Mouse (Mus musculus): ENCODE data around the gene Tcf7l1.

Tcf7l1 gene

GRCm38 (mm10) chr6:72623661-72624402, 165.2 kb downstream of the Tcf7l1 start:
- in situ Hi-C loops (cut with MboI; ENCODE audit: low pct_unique_long_range_greater_than_20kb in 1 of 2, low sequenced_read_pairs in 2 of 2, unreplicated experiment in 1 of 2) = loop anchor here in 1 of 2 experiments (10.0 kb wide), 1 partner anchor 161 kb away; the partner anchor contains the start of gene Tcf7l1

GRCm38 (mm10) chr6:72622917-72623316, 166.1 kb downstream of the Tcf7l1 start:
- in situ Hi-C loops (cut with MboI; ENCODE audit: low pct_unique_long_range_greater_than_20kb in 1 of 2, low sequenced_read_pairs in 2 of 2, unreplicated experiment in 1 of 2) = loop anchor here in 1 of 2 experiments (10.0 kb wide), 1 partner anchor 162 kb away; the partner anchor contains the start of gene Tcf7l1

GRCm38 (mm10) chr6:72620920-72621319, 168.1 kb downstream of the Tcf7l1 start:
- in situ Hi-C loops (cut with MboI; ENCODE audit: low pct_unique_long_range_greater_than_20kb in 1 of 2, low sequenced_read_pairs in 2 of 2, unreplicated experiment in 1 of 2) = loop anchor here in 1 of 2 experiments (10.0 kb wide), 1 partner anchor 164 kb away; the partner anchor contains the start of gene Tcf7l1

- in situ Hi-C loops (cut with MboI; ENCODE audit: low pct_unique_long_range_greater_than_20kb in 1 of 2, low sequenced_read_pairs in 2 of 2, unreplicated experiment in 1 of 2) = loop anchor here in 1 of 2 experiments (10.0 kb wide), 1 partner anchor 165 kb away; the partner anchor contains the start of gene Tcf7l1
Measured at GRCm38 (mm10) chr6:72619734-72620532, 169.1 kb downstream of the Tcf7l1 start.

- in situ Hi-C loops (cut with MboI; ENCODE audit: low pct_unique_long_range_greater_than_20kb in 1 of 2, low sequenced_read_pairs in 2 of 2, unreplicated experiment in 1 of 2) = no loop called here
Measured at GRCm38 (mm10) chr6:72616643-72617288, 172.3 kb downstream of the Tcf7l1 start, which contains the start of gene Tgoln1. Tgoln1 (minus strand) TSS chr6:72617000.

- in situ Hi-C loops (cut with MboI; ENCODE audit: low pct_unique_long_range_greater_than_20kb in 1 of 2, low sequenced_read_pairs in 2 of 2, unreplicated experiment in 1 of 2) = no loop called here
Measured at GRCm38 (mm10) chr6:72615561-72616375, 173.3 kb downstream of the Tcf7l1 start.

- in situ Hi-C loops (cut with MboI; ENCODE audit: low pct_unique_long_range_greater_than_20kb in 1 of 2, low sequenced_read_pairs in 2 of 2, unreplicated experiment in 1 of 2) = no loop called here
Measured at GRCm38 (mm10) chr6:72615151-72615550, 173.9 kb downstream of the Tcf7l1 start.

- in situ Hi-C loops (cut with MboI; ENCODE audit: low pct_unique_long_range_greater_than_20kb in 1 of 2, low sequenced_read_pairs in 2 of 2, unreplicated experiment in 1 of 2) = no loop called here
Measured at GRCm38 (mm10) chr6:72610261-72610660, 178.8 kb downstream of the Tcf7l1 start.

- in situ Hi-C loops (cut with MboI; ENCODE audit: low pct_unique_long_range_greater_than_20kb in 1 of 2, low sequenced_read_pairs in 2 of 2, unreplicated experiment in 1 of 2) = no loop called here
Measured at GRCm38 (mm10) chr6:72608662-72609184, 180.3 kb downstream of the Tcf7l1 start.

GRCm38 (mm10) chr6:72607676-72608075, 181.4 kb downstream of the Tcf7l1 start:
- in situ Hi-C loops (cut with MboI; ENCODE audit: low pct_unique_long_range_greater_than_20kb in 1 of 2, low sequenced_read_pairs in 2 of 2, unreplicated experiment in 1 of 2) = no loop called here

GRCm38 (mm10) chr6:72607060-72607459, 182.0 kb downstream of the Tcf7l1 start:
- in situ Hi-C loops (cut with MboI; ENCODE audit: low pct_unique_long_range_greater_than_20kb in 1 of 2, low sequenced_read_pairs in 2 of 2, unreplicated experiment in 1 of 2) = no loop called here

- in situ Hi-C loops (cut with MboI; ENCODE audit: low pct_unique_long_range_greater_than_20kb in 1 of 2, low sequenced_read_pairs in 2 of 2, unreplicated experiment in 1 of 2) = no loop called here
Measured at GRCm38 (mm10) chr6:72604066-72604465, 185.0 kb downstream of the Tcf7l1 start.

- in situ Hi-C loops (cut with MboI; ENCODE audit: low pct_unique_long_range_greater_than_20kb in 1 of 2, low sequenced_read_pairs in 2 of 2, unreplicated experiment in 1 of 2) = no loop called here
Measured at GRCm38 (mm10) chr6:72601732-72602131, 187.3 kb downstream of the Tcf7l1 start.

GRCm38 (mm10) chr6:72600771-72601170, 188.3 kb downstream of the Tcf7l1 start:
- in situ Hi-C loops (cut with MboI; ENCODE audit: low pct_unique_long_range_greater_than_20kb in 1 of 2, low sequenced_read_pairs in 2 of 2, unreplicated experiment in 1 of 2) = no loop called here

- in situ Hi-C loops (cut with MboI; ENCODE audit: low pct_unique_long_range_greater_than_20kb in 1 of 2, low sequenced_read_pairs in 2 of 2, unreplicated experiment in 1 of 2) = no loop called here
Measured at GRCm38 (mm10) chr6:72600216-72600615, 188.8 kb downstream of the Tcf7l1 start.

- in situ Hi-C loops (cut with MboI; ENCODE audit: low pct_unique_long_range_greater_than_20kb in 1 of 2, low sequenced_read_pairs in 2 of 2, unreplicated experiment in 1 of 2) = no loop called here
Measured at GRCm38 (mm10) chr6:72598791-72599557, 190.1 kb downstream of the Tcf7l1 start.

Measured in mouse embryonic stem cell (cell line).